Mouse (Mus musculus) G1E (cell line): ENCODE measurements around the gene Fcor.

ENCODE experiments used
- CTCF ChIP-seq: IDR thresholded peaks from 2 replicates; pipeline ENCODE4 v1.5.1; 2012; ENCODE audit warnings: low read depth, low read length, inconsistent platforms, mixed read lengths
- GATA1 ChIP-seq: IDR thresholded peaks from 2 replicates; pipeline ENCODE4 v1.6.1; 2012; ENCODE audit warnings: borderline replicate concordance, low read length, inconsistent platforms, mixed read lengths
- GATA2 ChIP-seq: IDR thresholded peaks from 2 replicates; pipeline ENCODE4 v1.6.1; 2012; ENCODE audit warnings: low read depth, low read length, inconsistent platforms, borderline replicate concordance
- POLR2AphosphoS5 ChIP-seq: IDR thresholded peaks from 2 replicates; pipeline ENCODE4 v1.6.1; 2012; ENCODE audit warnings: low read depth, low read length, inconsistent platforms; ENCODE audit not compliant: insufficient replicate concordance
- TAL1 ChIP-seq: conservative IDR thresholded peaks from 2 replicates; pipeline ENCODE4 v1.6.1; 2012; ENCODE audit warnings: low read depth, low read length, inconsistent platforms, mixed read lengths

DNA sequence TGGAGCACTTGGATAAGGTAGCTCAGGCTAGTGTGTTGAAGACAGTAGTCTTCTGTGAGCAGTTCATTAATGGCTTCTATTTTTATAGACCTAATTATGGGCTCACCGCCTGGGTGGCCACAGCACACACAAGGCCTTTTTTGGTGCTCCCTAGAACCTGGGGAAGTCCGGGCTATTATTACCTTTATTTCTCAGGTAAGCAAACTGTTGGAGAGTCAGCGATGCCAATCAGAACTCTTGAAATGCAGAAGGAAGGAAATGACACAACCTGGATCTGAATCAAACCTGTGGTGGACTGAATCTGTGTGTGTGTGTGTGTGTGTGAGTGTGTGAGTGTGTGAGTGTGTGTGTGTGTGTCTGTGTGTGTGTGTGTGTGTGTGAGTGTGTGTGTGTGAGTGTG, 22.0 kb upstream of the Fcor start, which contains the start of gene Fcer2a:
- no peak for TF ChIP-seq CTCF
- no peak for TF ChIP-seq GATA1
- TF ChIP-seq POLR2AphosphoS5: no peak
- no peak for TF ChIP-seq TAL1
- TF ChIP-seq GATA2: no peak
